Mouse (Mus musculus): Measurements from ENCODE around the gene Tor2a. TPM values are rescaled to one million over a fixed set of nuclear protein-coding genes. Genes with fewer than 3 reads are reported as not detected.

The Tor2a gene
- total and polyA plus RNA-seq, 3 experiments, result 9.0 to 28.2 (median 14.0) TPM

- H3K4me3 ChIP-seq (ENCODE audit: low read depth, low read length), result no peak overlapping the region
- no peak for TF ChIP-seq POLR2AphosphoS5 (IDR thresholded peaks at IDR 0.05; ENCODE audit: insufficient replicate concordance, low read depth, low read length)
- TF ChIP-seq GATA2 (IDR thresholded peaks at IDR 0.05; ENCODE audit: borderline replicate concordance, low read depth, low read length), result no peak
- no peak for TF ChIP-seq GATA1 (IDR thresholded peaks at IDR 0.05; ENCODE audit: borderline replicate concordance, low read length)
- no peak for TF ChIP-seq TAL1 (conservative IDR thresholded peaks at IDR 0.05; ENCODE audit: low read depth, low read length)
- TF ChIP-seq CTCF (IDR thresholded peaks at IDR 0.05; ENCODE audit: low read depth, low read length), result no peak
- DNase-seq (ENCODE audit: low spot score), result no peak
These were observed 15.5 kb upstream of the Tor2a start for GRCm38 (mm10) chr2:32741273-32742172.

GRCm38 (mm10) chr2:32742173-32742531 is 14.9 kb upstream of the Tor2a start:
- H3K9me3 ChIP-seq (replicated peaks), result no peaks in the 10 kb centered on the region
- no peak for TF ChIP-seq GATA2 (IDR thresholded peaks at IDR 0.05; ENCODE audit: borderline replicate concordance, low read depth, low read length)
- no peak for TF ChIP-seq GATA1 (IDR thresholded peaks at IDR 0.05; ENCODE audit: borderline replicate concordance, low read length)
- TF ChIP-seq TAL1 (conservative IDR thresholded peaks at IDR 0.05; ENCODE audit: low read depth, low read length), result no peak
- no peak for TF ChIP-seq POLR2AphosphoS5 (IDR thresholded peaks at IDR 0.05; ENCODE audit: insufficient replicate concordance, low read depth, low read length)
- no peak for TF ChIP-seq CTCF (IDR thresholded peaks at IDR 0.05; ENCODE audit: low read depth, low read length)
- H3K27me3 ChIP-seq (ENCODE audit: insufficient read depth, low read length), result peaks cover 64% of the 10 kb centered on the region
- H3K4me1 ChIP-seq (ENCODE audit: insufficient read depth, low read depth, low read length), result peaks cover 5% of the 10 kb centered on the region; the same call in 1 of the 2 replicates
- ATAC-seq (ENCODE audit: extremely low read depth, insufficient number of reproducible peaks, low FRiP score, poor library complexity, severe bottlenecking), result no peak
- no peak for DNase-seq (ENCODE audit: low spot score)
- no peak overlapping the region for H3K4me3 ChIP-seq (ENCODE audit: low read depth, low read length)
- H3K36me3 ChIP-seq (replicated peaks), result no peaks in the 10 kb centered on the region

More at GRCm38 (mm10) chr2:32741273-32742172, 15.5 kb upstream of the Tor2a start:
- ATAC-seq (ENCODE audit: extremely low read depth, insufficient number of reproducible peaks, low FRiP score, poor library complexity, severe bottlenecking), result no peak
- peaks cover 61% of the 10 kb centered on the region for H3K27me3 ChIP-seq (ENCODE audit: insufficient read depth, low read length)
- H3K36me3 ChIP-seq (replicated peaks), result no peaks in the 10 kb centered on the region
- H3K9me3 ChIP-seq (replicated peaks), result no peaks in the 10 kb centered on the region
- H3K4me1 ChIP-seq (ENCODE audit: insufficient read depth, low read depth, low read length), result peaks cover 5% of the 10 kb centered on the region; the same call in 1 of the 2 replicates

DNA sequence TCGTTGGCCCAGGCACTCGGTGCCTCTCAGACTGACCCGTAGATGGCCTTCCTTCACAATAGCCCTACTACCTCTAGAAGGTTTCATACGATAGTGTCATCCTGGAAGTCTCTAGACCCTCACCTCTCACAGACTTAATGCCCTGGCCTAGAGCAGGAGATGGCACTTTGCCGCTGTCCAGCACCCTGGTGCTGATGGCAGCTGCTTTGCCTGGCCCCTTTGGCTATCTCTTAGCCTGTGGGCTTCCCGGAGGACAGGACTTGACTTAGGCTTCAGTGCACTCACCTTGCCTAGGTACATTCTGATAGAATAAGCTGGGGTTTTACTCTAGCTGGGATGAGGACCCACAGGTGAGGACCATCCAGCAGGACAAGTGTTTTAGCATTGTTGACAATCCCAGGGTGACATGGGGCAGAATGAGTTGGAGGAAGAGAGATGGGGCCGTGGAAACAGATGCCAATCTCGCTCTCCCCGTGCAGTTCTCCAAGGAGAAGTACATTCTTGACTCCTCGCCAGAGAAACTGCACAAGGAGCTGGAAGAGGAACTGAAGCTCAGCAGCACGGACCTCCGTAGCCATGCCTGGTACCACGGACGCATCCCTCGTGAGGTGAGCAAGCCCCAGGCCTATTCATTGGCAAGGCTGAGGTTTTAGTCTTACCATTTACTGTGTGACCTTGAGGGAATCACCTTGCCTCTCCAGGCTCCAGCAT is 12.6 kb upstream of the Tor2a start:
- Histone ChIP-seq H3K4me1 (ENCODE audit: insufficient read depth, low read depth, low read length) (peaks cover 5% of the 10 kb centered on the region; the same call in 1 of the 2 replicates), H3K9me3 (replicated peaks) (no peaks in the 10 kb centered on the region), H3K36me3 (replicated peaks) (no peaks in the 10 kb centered on the region), H3K4me3 (ENCODE audit: low read depth, low read length) (no peak overlapping the region), H3K27me3 (ENCODE audit: insufficient read depth, low read length) (peaks cover 60% of the 10 kb centered on the region)
- TF ChIP-seq CTCF (IDR thresholded peaks at IDR 0.05; ENCODE audit: low read depth, low read length) (no peak), POLR2AphosphoS5 (IDR thresholded peaks at IDR 0.05; ENCODE audit: insufficient replicate concordance, low read depth, low read length) (no peak), GATA2 (IDR thresholded peaks at IDR 0.05; ENCODE audit: borderline replicate concordance, low read depth, low read length) (no peak), GATA1 (IDR thresholded peaks at IDR 0.05; ENCODE audit: borderline replicate concordance, low read length) (no peak)
- DNase-seq (ENCODE audit: low spot score), result peak; percentile 41
- ATAC-seq (ENCODE audit: extremely low read depth, insufficient number of reproducible peaks, low FRiP score, poor library complexity, severe bottlenecking), result no peak

DNA sequence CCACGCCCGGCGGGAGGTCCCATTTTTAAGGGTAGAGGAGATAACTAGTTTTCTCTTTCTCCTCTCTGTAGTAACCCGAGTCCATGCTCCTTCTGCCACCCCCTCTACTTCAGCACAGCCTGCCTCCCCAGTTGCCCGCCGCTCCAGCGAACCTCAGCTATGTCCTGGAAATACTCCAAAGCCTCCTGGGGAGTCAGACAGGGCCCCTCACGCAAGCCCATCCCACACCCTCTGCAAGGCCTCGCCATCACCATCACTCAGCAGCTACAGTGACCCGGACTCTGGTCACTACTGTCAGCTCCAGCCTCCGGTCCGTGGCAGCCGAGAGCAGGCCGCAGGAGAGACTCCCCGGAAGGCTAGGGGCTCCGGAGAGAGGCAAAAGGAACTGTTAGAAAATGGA is 8.0 kb upstream of the Tor2a start:
- Histone ChIP-seq H3K4me1 (ENCODE audit: insufficient read depth, low read depth, low read length) (peaks cover 4% of the 10 kb centered on the region; the same call in 1 of the 2 replicates), H3K4me3 (ENCODE audit: low read depth, low read length) (no peak overlapping the region), H3K9me3 (replicated peaks) (no peaks in the 10 kb centered on the region), H3K27me3 (ENCODE audit: insufficient read depth, low read length) (peaks cover 47% of the 10 kb centered on the region), H3K36me3 (replicated peaks) (no peaks in the 10 kb centered on the region)
- ATAC-seq (ENCODE audit: extremely low read depth, insufficient number of reproducible peaks, low FRiP score, poor library complexity, severe bottlenecking) (no peak), DNase-seq (ENCODE audit: low spot score) (no peak)
- no peak for TF ChIP-seq GATA1 (IDR thresholded peaks at IDR 0.05; ENCODE audit: borderline replicate concordance, low read length)
- TF ChIP-seq GATA2 (IDR thresholded peaks at IDR 0.05; ENCODE audit: borderline replicate concordance, low read depth, low read length), result no peak
- no peak for TF ChIP-seq CTCF (IDR thresholded peaks at IDR 0.05; ENCODE audit: low read depth, low read length)
- no peak for TF ChIP-seq TAL1 (conservative IDR thresholded peaks at IDR 0.05; ENCODE audit: low read depth, low read length)
- TF ChIP-seq POLR2AphosphoS5 (IDR thresholded peaks at IDR 0.05; ENCODE audit: insufficient replicate concordance, low read depth, low read length), result no peak

- TF ChIP-seq TAL1 (conservative IDR thresholded peaks at IDR 0.05; ENCODE audit: low read depth, low read length), result no peak
- TF ChIP-seq POLR2AphosphoS5 (IDR thresholded peaks at IDR 0.05; ENCODE audit: insufficient replicate concordance, low read depth, low read length), result no peak
- no peak for TF ChIP-seq GATA1 (IDR thresholded peaks at IDR 0.05; ENCODE audit: borderline replicate concordance, low read length)
- TF ChIP-seq CTCF (IDR thresholded peaks at IDR 0.05; ENCODE audit: low read depth, low read length), result no peak
- TF ChIP-seq GATA2 (IDR thresholded peaks at IDR 0.05; ENCODE audit: borderline replicate concordance, low read depth, low read length), result no peak
- ATAC-seq (ENCODE audit: extremely low read depth, insufficient number of reproducible peaks, low FRiP score, poor library complexity, severe bottlenecking) (no peak), DNase-seq (ENCODE audit: low spot score) (no peak)
- Histone ChIP-seq H3K9me3 (replicated peaks) (no peaks in the 10 kb centered on the region), H3K4me3 (ENCODE audit: low read depth, low read length) (no peak overlapping the region), H3K36me3 (replicated peaks) (no peaks in the 10 kb centered on the region), H3K4me1 (ENCODE audit: insufficient read depth, low read depth, low read length) (peaks cover 4% of the 10 kb centered on the region; the same call in 1 of the 2 replicates), H3K27me3 (ENCODE audit: insufficient read depth, low read length) (peaks cover 48% of the 10 kb centered on the region)
These were observed 6.8 kb upstream of the Tor2a start for GRCm38 (mm10) chr2:32750199-32750598.

Measured in G1E (cell line).